ENCODE assay signal across 28 mouse cellular contexts in genomic region chr7:126234611-126235010, GRCm38 (mm10). TPM values are rescaled to one million over a fixed set of nuclear protein-coding genes. Genes with fewer than 3 reads are reported as not detected.
A peak's percentile ranks its signal among the peaks of the same experiment; 100 is the strongest.
DNase-seq lines count a peak whose midpoint lies in the region; ATAC-seq and TF ChIP-seq lines count a peak whose summit lies in the region.
"Had no signal": no experiment of that assay in that cellular context is flagged by ENCODE, and none has a peak within 500 bp of the region (broad histone marks: within the 10 kb centered on the region; RNA-seq: fewer than 3 reads in every experiment).

No protein-coding gene starts in this region.

- no peak overlapping the region for H3K4me2 ChIP-seq in kidney, embryonic 14.5 days (replicated peaks; ENCODE audit: low read depth, low read length)
- H3K4me2 ChIP-seq: embryonic facial prominence, embryonic 13.5 days; embryonic facial prominence, embryonic 15.5 days; forebrain, embryonic 12.5 days had no signal

- TF ChIP-seq CTCF in kidney, adult 2 months (conservative IDR thresholded peaks at IDR 0.05; ENCODE audit: insufficient read depth, insufficient read length, low read depth, low read length): no peak
- TF ChIP-seq CTCF in liver, adult 2 months (IDR thresholded peaks at IDR 0.05; ENCODE audit: low read depth, low read length): no peak

- WGBS in kidney, adult 2 months: 76% methylated on average over 3 of the region's 3 CpGs
- 85% methylated on average over 3 of the region's 3 CpGs for WGBS in kidney, embryonic 14.5 days
- 60% methylated on average over 3 of the region's 3 CpGs for WGBS in liver, adult 2 months

- no peaks in the 10 kb centered on the region for H3K36me3 ChIP-seq in kidney, adult 2 months (ENCODE audit: control insufficient read depth, insufficient read depth, low read length)
- H3K36me3 ChIP-seq in kidney, embryonic 14.5 days (ENCODE audit: control insufficient read depth, insufficient read depth, low read length): no peaks in the 10 kb centered on the region
- no peaks in the 10 kb centered on the region for H3K36me3 ChIP-seq in liver, adult 2 months (ENCODE audit: control insufficient read depth, insufficient read depth, low read length)
- H3K36me3 ChIP-seq: embryonic facial prominence, embryonic 13.5 days; embryonic facial prominence, embryonic 15.5 days; forebrain, embryonic 10.5 days; forebrain, embryonic 12.5 days; G1E had no signal

- TF ChIP-seq POLR2A in kidney, adult 2 months (IDR thresholded peaks at IDR 0.05; ENCODE audit: low read depth, low read length): no peak
- no peak for TF ChIP-seq POLR2A in liver, adult 2 months (IDR thresholded peaks at IDR 0.05; ENCODE audit: extremely low read depth, insufficient read depth, low read length)

- peaks cover 9% of the 10 kb centered on the region; the same call in 1 of the 2 replicates for H3K4me1 ChIP-seq in kidney, adult 2 months (ENCODE audit: control insufficient read depth, insufficient read depth, low read length)
- H3K4me1 ChIP-seq in kidney, embryonic 14.5 days (ENCODE audit: control insufficient read depth, insufficient read depth, low read length): no peaks in the 10 kb centered on the region
- peaks cover 13% of the 10 kb centered on the region for H3K4me1 ChIP-seq in liver, adult 2 months (ENCODE audit: control insufficient read depth, insufficient read depth, low read length)
- H3K4me1 ChIP-seq: embryonic facial prominence, embryonic 13.5 days; embryonic facial prominence, embryonic 15.5 days; forebrain, embryonic 12.5 days had no signal

- no peaks in the 10 kb centered on the region for H3K9me3 ChIP-seq in kidney, embryonic 14.5 days (ENCODE audit: control insufficient read depth, low read length)
- H3K9me3 ChIP-seq: embryonic facial prominence, embryonic 13.5 days; embryonic facial prominence, embryonic 15.5 days; forebrain, embryonic 10.5 days; forebrain, embryonic 12.5 days; G1E had no signal

- no peak overlapping the region for H3K27ac ChIP-seq in kidney, adult 2 months (ENCODE audit: insufficient read depth, low read depth, low read length)
- no peak overlapping the region for H3K27ac ChIP-seq in kidney, embryonic 14.5 days (ENCODE audit: low read depth, low read length)
- H3K27ac ChIP-seq in liver, adult 2 months (replicated peaks; ENCODE audit: insufficient read depth, low read depth, low read length): no peak overlapping the region
- H3K27ac ChIP-seq: embryonic facial prominence, embryonic 13.5 days; embryonic facial prominence, embryonic 15.5 days; forebrain, embryonic 10.5 days; forebrain, embryonic 12.5 days had no signal

- DNase-seq in kidney, adult 2 months: peak; percentile 54
- no peak for DNase-seq in kidney, adult 11 months
- DNase-seq in kidney, postnatal 14 days: peak; percentile 14
- DNase-seq in liver, adult 2 months (ENCODE audit: extremely low read depth, low read depth, low spot score): peak; percentile 44
- DNase-seq in liver: no peak
- DNase-seq: adrenal gland, postnatal 10 days; adrenal gland, postnatal 25 days; B cell, adult 2 months; cerebellum, adult 11 months; cerebellum, adult 18-20 months; cerebellum, adult 8-10 months; cerebellum, adult 9-11 months; cerebellum, postnatal 14 days; cerebellum, postnatal 36 days; embryo, embryonic 11 days had no signal

- H3K27me3 ChIP-seq in kidney, adult 2 months (replicated peaks; ENCODE audit: control insufficient read depth, insufficient read depth, low read length): no peaks in the 10 kb centered on the region
- H3K27me3 ChIP-seq in kidney, embryonic 14.5 days (ENCODE audit: control insufficient read depth, insufficient read depth, low read length): no peaks in the 10 kb centered on the region
- H3K27me3 ChIP-seq in liver, adult 2 months (ENCODE audit: control insufficient read depth, insufficient read depth, low read length): no peaks in the 10 kb centered on the region
- H3K27me3 ChIP-seq: CH12.LX; embryonic facial prominence, embryonic 13.5 days; embryonic facial prominence, embryonic 15.5 days; forebrain, embryonic 12.5 days had no signal

- no peak overlapping the region for H3K4me3 ChIP-seq in kidney, adult 2 months (ENCODE audit: insufficient read depth, low read depth, low read length)
- H3K4me3 ChIP-seq in kidney, embryonic 14.5 days (ENCODE audit: low read length): no peak overlapping the region
- no peak overlapping the region for H3K4me3 ChIP-seq in liver, adult 2 months (ENCODE audit: insufficient read depth, low read depth, low read length)
- H3K4me3 ChIP-seq: embryonic facial prominence, embryonic 13.5 days; embryonic facial prominence, embryonic 15.5 days; erythroblast, embryonic 14.5 days; forebrain, embryonic 10.5 days; forebrain, embryonic 12.5 days had no signal

- no peak for ATAC-seq in kidney, embryonic 14.5 days (ENCODE audit: low FRiP score, low TSS enrichment)
- ATAC-seq: activated CD4-positive, CD25-positive, alpha-beta regulatory T cell, adult 4 months; CD4-positive, CD25-positive, alpha-beta regulatory T cell, adult 4 months; forebrain, embryonic 14.5 days; forebrain, embryonic 16.5 days; Patski had no signal

- no peaks in the 10 kb centered on the region for H3K79me2 ChIP-seq in liver, adult 2 months (ENCODE audit: control insufficient read depth, insufficient read depth, low read length)

- H3K9ac ChIP-seq in kidney, embryonic 14.5 days (ENCODE audit: low read depth, low read length): no peak overlapping the region
- H3K9ac ChIP-seq in liver, adult 2 months (ENCODE audit: low read depth, low read length): no peak overlapping the region
- H3K9ac ChIP-seq: embryonic facial prominence, embryonic 13.5 days; embryonic facial prominence, embryonic 15.5 days; forebrain, embryonic 12.5 days had no signal

RNA-seq across cellular contexts. Expression of gene Xpo6, which starts 34.3 kb away (rescaled TPM):
- polyA plus RNA-seq in kidney, adult 2 months (2012; rRNA removed): 119 and 122 TPM in 2 replicates
- polyA plus RNA-seq in kidney, embryonic 14.5 days (2014; fragmentation: Nextera tagmentation; extraction: Ambion mirVana): 52.5 and 77.9 TPM in 2 replicates
- total RNA-seq in liver, adult 2 months (2014; rRNA removed): 15.0 and 25.9 TPM in 2 replicates
- 65.5 and 79.2 TPM in 2 replicates for polyA plus RNA-seq in liver, adult 2 months (2012; rRNA removed)

RNA-seq across cellular contexts. Expression of gene Sbk1, which starts 37.8 kb away (rescaled TPM):
- 29.2 and 31.5 TPM in 2 replicates for polyA plus RNA-seq in kidney, adult 2 months (2012; rRNA removed)
- 41.6 and 52.0 TPM in 2 replicates for polyA plus RNA-seq in kidney, embryonic 14.5 days (2014; fragmentation: Nextera tagmentation; extraction: Ambion mirVana)
- 12.2 and 13.5 TPM in 2 replicates for total RNA-seq in liver, adult 2 months (2014; rRNA removed)
- polyA plus RNA-seq in liver, adult 2 months (2012; rRNA removed): 17.1 and 21.6 TPM in 2 replicates

Comparison
In these comparisons a context has a peak if more than half of its experiments do, and no peak if none do; other contexts are left out.
1. DNase-seq: peak in kidney, adult 2 months (single experiment), kidney, postnatal 14 days (single experiment) and liver, adult 2 months (single experiment); none in kidney, adult 11 months (single experiment) and liver (single experiment).